Mouse (Mus musculus) lung, embryonic 16.5 days (tissue): ENCODE data around the gene Adssl1. TPM values are rescaled to one million over a fixed set of nuclear protein-coding genes. Genes with fewer than 3 reads are reported as not detected.

Experiments
- ATAC-seq: fragments of 200-750 bp; cut with Nextera tagmentation; 2 replicates; pipeline ENCODE4 v1.8.0; 2017; ENCODE audit warnings: low read depth, mild to moderate bottlenecking, moderate library complexity
- H3K27ac ChIP-seq: fragments of 300-500 bp; sonication (generic); 2 replicates; pipeline ENCODE4 v1.5.1; 2014; ENCODE audit warnings: mild to moderate bottlenecking, control low read depth, low read length
- H3K27me3 ChIP-seq: fragments of 300-500 bp; sonication (generic); 2 replicates; pipeline ENCODE4 v1.6.1; 2014; ENCODE audit warnings: low read depth, low read length, mixed read lengths; ENCODE audit not compliant: control insufficient read depth, insufficient read depth
- H3K36me3 ChIP-seq: fragments of 300-500 bp; sonication (generic); 2 replicates; pipeline ENCODE4 v1.6.1; 2014; ENCODE audit warnings: low read length; ENCODE audit not compliant: control insufficient read depth, insufficient read depth
- H3K4me1 ChIP-seq: fragments of 300-500 bp; sonication (generic); replicated peaks from 2 replicates; pipeline ENCODE4 v1.6.1; 2014; ENCODE audit warnings: low read length, mixed read lengths; ENCODE audit not compliant: control insufficient read depth, insufficient read depth
- H3K4me2 ChIP-seq: fragments of 300-500 bp; sonication (generic); 2 replicates; pipeline ENCODE4 v1.6.1; 2014; ENCODE audit warnings: low read depth, low read length, control low read depth
- H3K4me3 ChIP-seq: fragments of 300-500 bp; sonication (generic); 2 replicates; pipeline ENCODE4 v1.5.1; 2014; ENCODE audit warnings: mild to moderate bottlenecking, low read length, control low read depth
- H3K9ac ChIP-seq: fragments of 300-500 bp; sonication (generic); 2 replicates; pipeline ENCODE4 v1.6.1; 2014; ENCODE audit warnings: low read length, control low read depth
- H3K9me3 ChIP-seq: fragments of 300-500 bp; sonication (generic); 2 replicates; pipeline ENCODE4 v1.6.1; 2016; ENCODE audit warnings: low read length; ENCODE audit not compliant: control insufficient read depth
- WGBS: fragments of 180-500 bp; shearing (Covaris S2); extraction: QIAGEN DNeasy Blood & Tissue Kit; methylation state at CpG from one replicate; pipeline ENCODE4 v1.1.7; 2014; 5-methylcytosine and 5-hydroxymethylcytosine counted together
- polyA plus RNA-seq: library from polyadenylated mRNA; unstranded; fragments of >200 nt; fragmentation: Nextera tagmentation; extraction: Ambion mirVana; gene quantifications from 2 replicates; pipeline ENCODE4 v1.2.1, GENCODE M21; 2015

Gene Adssl1
- 9.4 and 10.3 TPM in 2 replicates for polyA plus RNA-seq

- Histone ChIP-seq H3K36me3 (no peaks in the 10 kb centered on the region), H3K9me3 (no peaks in the 10 kb centered on the region), H3K9ac (peak within 1 kb of the TSS; percentile 71), H3K4me3 (peak within 1 kb of the TSS; percentile 55), H3K4me1 (peaks cover 19% of the 10 kb centered on the region), H3K27ac (no peak within 1 kb of the TSS), H3K4me2 (peak within 1 kb of the TSS; percentile 96), H3K27me3 (peaks cover 17% of the 10 kb centered on the region)
- ATAC-seq = peak; percentile 69
- under 1% methylated on average over 55 of the region's 56 CpGs for WGBS
These were observed at the start of gene Adssl1 for GRCm38 (mm10) chr12:112619686-112620353. Gene Adssl1 (plus strand): TSS chr12:112620045.

DNA sequence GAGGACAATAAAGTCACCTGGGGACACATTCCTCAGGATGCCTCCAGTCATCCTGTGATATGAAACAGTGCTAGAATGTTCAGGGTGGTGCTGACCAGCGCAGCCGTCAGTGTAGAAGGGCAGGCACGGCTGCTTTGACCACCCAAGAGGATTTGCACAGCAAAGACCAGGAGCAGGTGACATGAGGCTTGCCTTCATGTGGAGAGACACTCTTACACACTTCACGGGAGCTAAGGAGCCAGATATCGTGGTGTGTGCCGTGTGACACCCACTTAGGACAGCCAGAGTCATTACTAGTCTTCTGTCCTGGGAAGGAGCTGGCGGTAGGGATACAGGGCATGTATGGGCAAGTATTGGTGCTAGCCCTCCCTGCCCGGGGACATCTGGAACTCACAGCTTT, 49.7 kb upstream of the Adssl1 start:
- Histone ChIP-seq H3K27ac (no peak overlapping the region), H3K9ac (no peak overlapping the region), H3K27me3 (no peaks in the 10 kb centered on the region), H3K9me3 (no peaks in the 10 kb centered on the region), H3K4me2 (no peak overlapping the region), H3K36me3 (no peaks in the 10 kb centered on the region), H3K4me1 (no peaks in the 10 kb centered on the region), H3K4me3 (no peak overlapping the region)
- ATAC-seq = no peak
- WGBS = 62% methylated on average over 8 of the region's 8 CpGs

- Histone ChIP-seq H3K36me3 (no peaks in the 10 kb centered on the region), H3K27ac (no peak overlapping the region), H3K4me1 (peaks cover 4% of the 10 kb centered on the region), H3K4me2 (no peak overlapping the region), H3K27me3 (no peaks in the 10 kb centered on the region), H3K9ac (no peak overlapping the region), H3K4me3 (no peak overlapping the region), H3K9me3 (no peaks in the 10 kb centered on the region)
- 61% methylated on average over 6 of the region's 6 CpGs for WGBS
- ATAC-seq = no peak
These were observed 48.8 kb upstream of the Adssl1 start for GRCm38 (mm10) chr12:112571064-112571463.

- no peak overlapping the region for H3K27ac ChIP-seq
- no peaks in the 10 kb centered on the region for H3K36me3 ChIP-seq
- peaks cover 22% of the 10 kb centered on the region for H3K4me1 ChIP-seq
- no peak overlapping the region for H3K4me3 ChIP-seq
- H3K4me2 ChIP-seq = no peak overlapping the region
- no peaks in the 10 kb centered on the region for H3K27me3 ChIP-seq
- ATAC-seq = no peak
- 53% methylated on average over 8 of the region's 8 CpGs for WGBS
- no peak overlapping the region; the same call in 1 of the 2 replicates for H3K9ac ChIP-seq
- H3K9me3 ChIP-seq = no peaks in the 10 kb centered on the region
These were observed 44.4 kb upstream of the Adssl1 start for GRCm38 (mm10) chr12:112575274-112575986.

- ATAC-seq = peak; percentile 62
- 14% methylated on average over 6 of the region's 6 CpGs for WGBS
These were observed 43.5 kb upstream of the Adssl1 start for GRCm38 (mm10) chr12:112576341-112576740.

DNA sequence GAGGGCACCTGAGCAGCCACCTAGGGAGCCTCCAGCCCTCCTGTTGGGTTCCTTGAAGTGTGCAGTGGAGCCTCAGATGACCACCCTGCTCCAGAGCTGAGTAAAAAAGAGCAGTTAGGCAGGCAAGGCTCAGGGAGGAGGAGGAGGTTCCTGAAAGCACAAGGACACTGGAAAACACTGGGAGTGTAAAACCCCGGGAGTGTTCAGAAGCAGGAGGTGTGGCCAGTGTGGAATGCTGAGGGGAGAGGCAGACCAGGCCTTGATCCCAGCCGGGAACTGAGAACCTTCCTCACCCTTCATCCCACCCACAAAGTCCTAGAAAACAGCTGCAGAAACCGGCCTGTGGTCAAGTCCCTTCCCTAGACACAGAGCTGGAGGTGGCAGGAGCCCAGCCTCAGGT, 43.1 kb upstream of the Adssl1 start:
- peak overlapping the region; percentile 92 for H3K27ac ChIP-seq
- H3K9me3 ChIP-seq = no peaks in the 10 kb centered on the region
- ATAC-seq = peak; percentile 91
- peak overlapping the region; percentile 38 for H3K4me2 ChIP-seq
- WGBS = 6% methylated on average over 3 of the region's 3 CpGs
- no peaks in the 10 kb centered on the region for H3K36me3 ChIP-seq
- peaks cover 22% of the 10 kb centered on the region for H3K4me1 ChIP-seq
- no peaks in the 10 kb centered on the region for H3K27me3 ChIP-seq
- H3K4me3 ChIP-seq = no peak overlapping the region
- peak overlapping the region; percentile 57 for H3K9ac ChIP-seq

More at GRCm38 (mm10) chr12:112576341-112576740, 43.5 kb upstream of the Adssl1 start:
- H3K9ac ChIP-seq = peak overlapping the region; percentile 57
- no peaks in the 10 kb centered on the region for H3K36me3 ChIP-seq
- peaks cover 22% of the 10 kb centered on the region for H3K4me1 ChIP-seq
- no peaks in the 10 kb centered on the region for H3K9me3 ChIP-seq
- peak overlapping the region; percentile 38 for H3K4me2 ChIP-seq
- no peaks in the 10 kb centered on the region for H3K27me3 ChIP-seq
- no peak overlapping the region for H3K4me3 ChIP-seq
- H3K27ac ChIP-seq = peak overlapping the region; percentile 92

GRCm38 (mm10) chr12:112578296-112579090, 41.4 kb upstream of the Adssl1 start:
- no peak overlapping the region for H3K9ac ChIP-seq
- no peaks in the 10 kb centered on the region for H3K36me3 ChIP-seq
- H3K27ac ChIP-seq = no peak overlapping the region
- H3K27me3 ChIP-seq = no peaks in the 10 kb centered on the region
- H3K4me2 ChIP-seq = no peak overlapping the region
- 50% methylated on average over 6 of the region's 6 CpGs for WGBS
- H3K4me1 ChIP-seq = peaks cover 22% of the 10 kb centered on the region
- H3K4me3 ChIP-seq = no peak overlapping the region
- H3K9me3 ChIP-seq = no peaks in the 10 kb centered on the region
- ATAC-seq = no peak

DNA sequence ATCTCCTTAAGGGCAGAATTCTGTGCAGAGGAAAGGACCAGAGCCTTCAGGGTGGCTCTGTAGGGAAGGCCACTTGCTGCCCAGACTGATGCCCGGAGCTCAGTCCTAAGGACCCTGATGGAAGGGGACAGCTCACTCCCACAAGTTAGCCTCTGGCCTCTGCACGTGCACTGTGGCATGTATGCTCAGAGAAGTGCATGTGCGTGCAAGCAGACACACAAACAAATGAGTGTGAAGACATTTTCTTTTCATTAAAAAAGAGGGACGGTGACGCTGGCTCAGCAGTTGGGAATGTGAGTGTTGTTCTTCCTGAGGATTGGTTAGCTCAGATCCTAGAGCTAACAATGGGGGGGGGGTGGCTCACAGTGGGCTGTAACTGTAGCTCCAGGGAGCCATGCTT, 40.4 kb upstream of the Adssl1 start:
- no peak overlapping the region for H3K4me3 ChIP-seq
- 43% methylated on average over 5 of the region's 5 CpGs for WGBS
- no peaks in the 10 kb centered on the region for H3K36me3 ChIP-seq
- H3K9me3 ChIP-seq = no peaks in the 10 kb centered on the region
- no peak overlapping the region for H3K27ac ChIP-seq
- no peak for ATAC-seq
- no peak overlapping the region for H3K9ac ChIP-seq
- no peak overlapping the region for H3K4me2 ChIP-seq
- no peaks in the 10 kb centered on the region for H3K27me3 ChIP-seq
- H3K4me1 ChIP-seq = peaks cover 22% of the 10 kb centered on the region

DNA sequence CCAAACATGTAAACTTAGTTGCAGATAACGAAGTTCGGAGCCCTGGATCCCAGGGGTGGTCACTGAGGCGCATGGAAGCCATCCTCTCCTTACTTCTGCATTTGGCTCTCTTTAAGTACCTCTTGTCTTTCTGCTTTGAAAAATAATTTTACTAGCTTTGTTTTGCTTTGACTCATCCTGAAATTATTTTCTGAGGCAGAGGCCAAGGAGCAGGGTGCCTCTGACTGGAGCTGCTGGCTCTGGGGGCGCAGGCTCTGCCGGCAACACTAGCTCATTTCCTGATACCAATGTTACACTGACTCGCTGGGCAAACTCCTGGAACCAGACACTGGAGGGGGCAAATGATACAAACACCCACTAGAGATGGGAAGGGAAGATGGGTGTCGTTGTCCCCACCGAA, 39.9 kb upstream of the Adssl1 start:
- Histone ChIP-seq H3K27me3 (no peaks in the 10 kb centered on the region), H3K9me3 (no peaks in the 10 kb centered on the region), H3K9ac (peak overlapping the region; percentile 9; the same call in 1 of the 2 replicates), H3K4me1 (peaks cover 22% of the 10 kb centered on the region), H3K36me3 (no peaks in the 10 kb centered on the region), H3K27ac (no peak overlapping the region), H3K4me2 (no peak overlapping the region), H3K4me3 (no peak overlapping the region)
- ATAC-seq = no peak
- 73% methylated on average over 8 of the region's 8 CpGs for WGBS
